Mouse (Mus musculus) midbrain, embryonic 10.5 days (tissue): ENCODE results near the gene Mettl25. TPM values are rescaled to one million over a fixed set of nuclear protein-coding genes. Genes with fewer than 3 reads are reported as not detected.

Source experiments
- DNase-seq: peaks from one replicate; pipeline ENCODE4 v3.0.0-alpha.2; 2017; ENCODE audit warnings: low spot score
- H3K27ac ChIP-seq: fragments of 300-500 bp; sonication (generic); replicated peaks from 2 replicates; pipeline ENCODE4 v1.5.1; 2016; ENCODE audit warnings: mild to moderate bottlenecking
- H3K27me3 ChIP-seq: fragments of 300-500 bp; sonication (generic); 2 replicates; pipeline ENCODE4 v1.6.1; 2016; ENCODE audit warnings: low read depth, mild to moderate bottlenecking; ENCODE audit not compliant: poor library complexity, severe bottlenecking
- H3K36me3 ChIP-seq: fragments of 300-500 bp; sonication (generic); 2 replicates; pipeline ENCODE4 v1.6.1; 2016; ENCODE audit warnings: mild to moderate bottlenecking, moderate library complexity
- H3K4me1 ChIP-seq: fragments of 300-500 bp; sonication (generic); 2 replicates; pipeline ENCODE4 v1.6.1; 2016
- H3K4me3 ChIP-seq: fragments of 300-500 bp; sonication (generic); 2 replicates; pipeline ENCODE4 v1.5.1; 2016; ENCODE audit warnings: mild to moderate bottlenecking, moderate library complexity
- H3K9me3 ChIP-seq: fragments of 300-500 bp; sonication (generic); replicated peaks from 2 replicates; pipeline ENCODE4 v1.6.1; 2016; ENCODE audit warnings: mild to moderate bottlenecking
- WGBS: fragments of 180-500 bp; shearing (Covaris S2); methylation state at CpG from one replicate; pipeline ENCODE4 v1.1.7; 2016; 5-methylcytosine and 5-hydroxymethylcytosine counted together
- polyA plus RNA-seq: library from polyadenylated mRNA; unstranded; fragments of >200 nt; fragmentation: Nextera tagmentation; extraction: Ambion mirVana; gene quantifications from 2 replicates; pipeline ENCODE4 v1.2.1, GENCODE M21; 2016

The Mettl25 gene
- polyA plus RNA-seq = 12.1 and 13.9 TPM in 2 replicates

DNA sequence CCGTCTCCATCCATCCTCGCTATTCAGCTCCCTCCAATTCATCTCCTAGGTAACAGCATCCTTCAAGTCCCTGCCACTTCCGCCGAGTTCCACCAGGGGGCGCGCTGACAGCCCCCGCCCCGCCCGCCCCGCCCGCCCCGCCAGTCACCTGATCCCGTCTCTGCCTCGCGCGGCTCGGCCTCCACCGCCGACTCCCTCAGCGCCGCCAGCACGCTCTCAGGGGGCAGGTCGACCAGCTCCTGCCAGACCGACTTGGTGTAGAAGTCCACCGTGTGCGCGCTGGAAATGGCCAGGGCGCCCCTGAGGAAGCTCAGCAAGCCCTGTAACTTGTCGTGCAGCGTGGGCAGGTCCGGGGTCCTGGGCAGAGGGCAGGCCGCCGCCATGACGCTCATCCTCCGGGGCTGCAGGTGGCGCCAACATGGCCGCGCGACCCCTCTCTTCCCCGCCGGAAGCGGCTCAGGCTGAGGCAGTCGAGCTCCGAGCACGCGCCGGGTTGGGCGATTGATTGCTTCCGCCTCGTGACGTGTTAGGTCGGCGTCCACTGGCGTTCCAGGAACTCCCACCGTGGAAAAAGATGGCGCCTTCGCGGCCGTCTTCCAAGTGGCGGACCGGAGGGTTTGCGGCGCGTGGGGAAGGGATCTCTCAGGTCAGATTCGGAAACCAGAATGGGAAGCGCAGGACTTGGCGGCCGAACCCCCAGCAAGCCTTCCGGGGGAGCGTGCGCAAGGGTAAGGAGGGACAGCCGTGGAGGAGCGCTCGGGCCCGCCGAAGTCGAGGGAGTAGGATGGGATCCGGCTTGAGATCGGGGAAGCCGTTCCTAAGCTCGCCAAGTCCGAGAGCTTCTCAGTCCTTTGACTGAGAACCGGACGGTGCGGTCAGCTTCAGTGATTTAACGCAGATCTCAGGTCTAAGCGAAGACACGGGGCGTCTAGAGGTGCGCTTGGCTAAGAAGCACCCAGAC is at the start of gene Mettl25, which contains the start of gene Ccdc59:
Gene Mettl25 (minus strand): TSS at position 453 of the 961 bp plus-strand sequence.
Gene Ccdc59 (plus strand): TSS at position 140 of the 961 bp plus-strand sequence.
- DNase-seq = peak; percentile 98
- H3K27ac ChIP-seq = peak within 1 kb of the TSS; percentile 99
- no peaks in the 10 kb centered on the region for H3K9me3 ChIP-seq
- H3K36me3 ChIP-seq = peaks cover 42% of the 10 kb centered on the region
- peak within 1 kb of the TSS; percentile 86 for H3K4me3 ChIP-seq
- H3K27me3 ChIP-seq = no peaks in the 10 kb centered on the region
- under 1% methylated on average over 90 of the region's 90 CpGs for WGBS
- H3K4me1 ChIP-seq = peaks cover 14% of the 10 kb centered on the region

DNA sequence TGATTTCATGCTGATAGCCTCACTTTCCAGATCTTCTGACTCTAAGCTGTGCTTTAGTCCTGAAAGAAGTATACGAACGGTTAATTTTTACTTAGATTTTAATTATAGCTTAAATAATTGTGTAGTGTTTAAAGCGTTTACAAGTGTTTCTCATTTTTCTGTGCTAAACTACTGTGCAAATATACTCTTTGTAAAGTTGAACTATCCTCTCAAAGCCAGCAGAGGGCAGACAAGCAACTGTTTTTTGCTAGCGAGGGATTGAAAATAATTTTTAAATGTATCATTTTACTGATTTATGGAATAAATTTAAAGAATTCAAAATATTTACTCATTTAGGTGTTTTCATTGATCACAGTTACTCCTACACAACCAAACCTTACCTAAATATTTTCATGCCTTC is 26.1 kb upstream of the Mettl25 start:
- no peak for DNase-seq
- Histone ChIP-seq H3K4me1 (no peaks in the 10 kb centered on the region), H3K36me3 (no peaks in the 10 kb centered on the region), H3K4me3 (no peak overlapping the region), H3K27me3 (no peaks in the 10 kb centered on the region), H3K9me3 (no peaks in the 10 kb centered on the region), H3K27ac (no peak overlapping the region)
- whole genome bisulfite sequencing = 49% methylated on average over 4 of the region's 4 CpGs

DNA sequence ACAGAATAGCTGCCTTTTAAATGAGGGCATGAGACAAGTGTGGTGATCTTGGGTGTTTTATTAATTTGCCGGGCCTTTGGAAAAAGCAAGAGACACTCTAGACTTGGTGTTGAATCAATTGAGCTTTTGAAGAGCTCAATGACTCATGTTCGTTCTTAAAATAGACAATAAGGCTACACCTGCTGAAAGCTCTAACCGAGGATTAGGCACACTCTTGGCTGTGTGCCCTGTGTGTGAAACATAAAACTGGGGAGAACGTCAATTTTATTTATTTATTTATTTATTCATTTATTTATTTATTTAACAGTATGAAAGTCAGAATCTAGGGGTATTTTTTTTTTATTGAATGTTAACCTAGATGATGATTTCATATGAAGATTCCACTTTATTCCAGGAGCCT is 10.0 kb upstream of the Mettl25 start:
- Histone ChIP-seq H3K27me3 (no peaks in the 10 kb centered on the region), H3K27ac (no peak overlapping the region), H3K36me3 (peaks cover 50% of the 10 kb centered on the region), H3K4me3 (no peak overlapping the region), H3K9me3 (no peaks in the 10 kb centered on the region), H3K4me1 (no peaks in the 10 kb centered on the region)
- DNase-seq = no peak
- 92% methylated on average over 4 of the region's 4 CpGs for WGBS

DNA sequence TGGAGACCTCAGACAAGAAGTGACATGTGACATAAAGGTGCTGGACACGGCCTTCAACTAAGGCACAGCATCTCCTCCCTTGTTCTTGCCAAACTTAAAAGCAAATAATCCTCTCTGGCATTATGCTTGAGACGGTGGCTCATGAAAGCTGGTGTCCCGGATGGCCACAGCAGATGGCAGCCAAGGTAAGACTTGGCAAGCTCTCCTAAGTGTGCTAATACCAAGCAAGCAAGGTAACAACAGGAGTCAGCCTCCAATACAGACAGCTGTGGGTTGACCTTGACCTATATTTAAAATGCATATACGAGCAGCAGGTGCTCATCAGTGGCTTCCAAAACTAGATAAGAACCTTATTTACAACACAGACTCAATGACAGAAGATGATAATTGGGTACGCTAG is 9.1 kb upstream of the Mettl25 start:
- Histone ChIP-seq H3K4me1 (no peaks in the 10 kb centered on the region), H3K4me3 (no peak overlapping the region), H3K9me3 (no peaks in the 10 kb centered on the region), H3K27ac (no peak overlapping the region), H3K27me3 (no peaks in the 10 kb centered on the region), H3K36me3 (peaks cover 59% of the 10 kb centered on the region)
- 90% methylated on average over 5 of the region's 5 CpGs for WGBS
- DNase-seq = no peak

DNA sequence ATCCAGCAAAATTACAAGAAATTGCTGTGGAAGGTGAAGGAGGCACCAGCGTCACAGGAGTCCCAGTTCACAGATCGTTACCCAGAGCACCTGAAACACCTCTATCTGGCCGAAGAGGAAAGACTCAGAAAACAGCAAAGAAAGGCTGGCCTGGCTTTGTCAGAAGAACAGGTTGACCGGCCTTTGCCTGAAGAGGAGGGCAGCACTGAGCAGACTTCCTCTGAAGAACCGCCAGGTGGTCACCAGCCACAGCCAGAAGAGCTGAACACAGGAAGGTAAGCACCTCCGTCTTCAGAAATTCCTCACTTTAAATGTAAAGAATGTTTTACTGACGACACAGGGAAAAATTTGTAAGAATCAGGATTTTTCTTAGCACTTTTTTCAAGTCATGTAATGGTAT is 1.4 kb upstream of the Mettl25 start:
- Histone ChIP-seq H3K9me3 (no peaks in the 10 kb centered on the region), H3K4me3 (peak overlapping the region; percentile 86; the same call in 1 of the 2 replicates), H3K27me3 (no peaks in the 10 kb centered on the region), H3K27ac (no peak overlapping the region), H3K4me1 (peaks cover 14% of the 10 kb centered on the region), H3K36me3 (peaks cover 56% of the 10 kb centered on the region)
- DNase-seq = no peak
- WGBS = 85% methylated on average over 7 of the region's 7 CpGs

DNA sequence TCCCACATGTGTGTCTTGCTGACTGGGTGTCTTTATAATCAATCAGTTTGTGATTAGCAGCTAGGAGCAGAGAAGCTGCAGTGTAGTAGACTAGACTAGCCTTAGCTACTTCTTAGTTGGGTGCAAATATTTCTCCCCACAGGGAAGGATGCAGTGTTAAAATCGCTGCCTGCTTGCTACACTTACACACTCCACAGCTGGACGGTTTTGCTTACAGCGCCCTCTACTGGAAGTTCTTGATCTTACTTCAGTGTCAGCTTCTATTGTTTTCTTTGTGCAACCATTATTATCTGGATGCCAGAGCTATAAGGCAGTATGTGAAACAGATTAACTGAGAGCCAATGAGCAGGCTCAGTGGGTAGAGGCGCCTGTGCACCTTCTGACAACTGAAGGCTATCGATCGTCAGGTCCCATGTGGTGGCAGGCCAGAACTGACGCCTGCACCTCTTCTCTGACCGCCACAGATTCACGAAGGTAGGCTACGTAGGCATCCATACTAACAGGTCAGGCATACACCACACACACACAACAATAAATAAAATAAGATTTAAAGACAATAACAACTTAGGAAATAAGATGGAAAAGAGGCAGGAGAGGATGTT is 6.5 kb downstream of the Mettl25 start:
- Histone ChIP-seq H3K4me3 (no peak overlapping the region), H3K9me3 (no peaks in the 10 kb centered on the region), H3K27me3 (no peaks in the 10 kb centered on the region), H3K36me3 (peaks cover 5% of the 10 kb centered on the region), H3K4me1 (no peaks in the 10 kb centered on the region), H3K27ac (no peak overlapping the region)
- DNase-seq = peak; percentile 23
- 63% methylated on average over 10 of the region's 10 CpGs for WGBS

DNA sequence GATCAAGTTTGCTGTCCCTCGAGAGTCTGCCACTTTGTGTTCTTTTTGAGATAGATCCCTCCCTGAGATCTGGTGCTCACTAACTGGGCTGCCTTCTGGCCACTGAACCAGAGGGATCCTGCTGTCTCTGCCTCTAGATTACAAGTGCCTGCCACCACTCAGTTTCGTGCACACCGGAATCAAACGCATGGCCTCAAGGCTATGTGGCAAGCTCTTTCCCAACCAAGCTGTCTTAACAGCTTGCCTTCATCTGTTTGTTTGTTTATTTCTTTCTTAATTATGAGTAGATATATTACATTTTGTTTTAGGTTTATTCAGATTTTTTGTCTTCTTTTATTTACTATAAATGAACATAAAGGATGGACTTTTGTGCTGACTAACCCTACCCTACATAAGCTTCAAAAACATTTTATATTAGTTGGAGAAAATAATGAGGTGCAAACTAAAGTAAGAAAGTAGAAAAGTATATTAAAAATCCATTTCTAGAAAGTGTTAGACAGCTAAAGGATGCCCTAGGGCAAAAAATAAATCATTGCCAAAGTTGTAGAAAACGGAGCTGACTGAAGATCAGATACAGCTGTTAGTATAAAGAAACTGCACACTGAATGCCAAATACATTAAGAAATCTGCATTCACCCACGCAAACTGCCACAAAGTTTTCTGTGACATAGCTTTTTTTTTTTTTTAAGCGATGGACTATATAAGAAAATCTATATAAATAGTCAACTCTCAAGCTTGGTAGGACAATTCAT is 34.7 kb downstream of the Mettl25 start:
- 91% methylated on average over 7 of the region's 7 CpGs for WGBS
- Histone ChIP-seq H3K36me3 (no peaks in the 10 kb centered on the region), H3K9me3 (no peaks in the 10 kb centered on the region)

DNA sequence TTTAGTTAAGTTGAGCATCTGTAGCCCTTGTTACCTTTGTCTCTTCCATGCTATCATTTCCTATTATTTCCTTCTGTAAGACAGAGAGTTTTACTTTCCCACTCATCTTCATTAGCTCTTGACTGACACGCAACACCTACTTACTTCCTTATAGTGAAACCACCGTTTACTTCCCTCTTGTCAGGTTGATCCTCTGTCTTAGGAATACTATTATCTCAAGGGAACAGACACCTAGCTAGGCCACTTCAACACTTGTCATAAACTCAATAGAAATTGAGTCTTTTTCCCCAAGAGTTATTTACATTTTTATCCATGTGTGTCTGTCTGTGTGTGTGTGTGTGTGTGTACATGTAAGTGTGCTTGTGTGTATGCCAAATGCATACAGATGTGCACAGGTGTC is 37.7 kb downstream of the Mettl25 start:
- no peak for DNase-seq
- Histone ChIP-seq H3K9me3 (no peaks in the 10 kb centered on the region), H3K27me3 (no peaks in the 10 kb centered on the region), H3K4me3 (no peak overlapping the region), H3K27ac (no peak overlapping the region), H3K4me1 (no peaks in the 10 kb centered on the region), H3K36me3 (no peaks in the 10 kb centered on the region)
- WGBS = 91% methylated on average over 2 of the region's 2 CpGs

More for the DNA sequence above, 34.7 kb downstream of the Mettl25 start:
- Histone ChIP-seq H3K27ac (no peak overlapping the region), H3K27me3 (no peaks in the 10 kb centered on the region), H3K4me1 (no peaks in the 10 kb centered on the region), H3K4me3 (no peak overlapping the region)
- DNase-seq = no peak

DNA sequence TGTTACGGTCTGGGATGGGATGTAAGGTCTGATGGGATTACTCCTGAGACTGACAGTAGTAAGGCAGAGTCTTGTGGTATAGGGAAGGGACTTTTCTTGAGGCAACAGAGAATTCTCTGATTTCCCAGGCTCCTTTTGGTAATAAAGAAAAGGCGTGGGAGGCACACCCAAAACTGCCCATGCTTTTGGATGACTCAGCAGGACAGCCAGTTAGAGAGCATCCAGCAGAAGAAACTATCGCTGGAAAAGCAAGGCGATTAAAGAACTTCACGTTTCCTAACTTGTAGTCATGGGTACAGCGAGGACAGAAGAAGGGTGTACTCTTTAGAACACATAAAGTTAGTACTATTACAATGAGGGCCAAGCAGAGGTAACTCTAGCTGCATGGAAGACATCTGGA is 39.0 kb downstream of the Mettl25 start:
- Histone ChIP-seq H3K27me3 (no peaks in the 10 kb centered on the region), H3K4me1 (no peaks in the 10 kb centered on the region), H3K9me3 (no peaks in the 10 kb centered on the region), H3K27ac (no peak overlapping the region), H3K4me3 (no peak overlapping the region), H3K36me3 (no peaks in the 10 kb centered on the region)
- no peak for DNase-seq
- 88% methylated on average over 6 of the region's 6 CpGs for WGBS

DNA sequence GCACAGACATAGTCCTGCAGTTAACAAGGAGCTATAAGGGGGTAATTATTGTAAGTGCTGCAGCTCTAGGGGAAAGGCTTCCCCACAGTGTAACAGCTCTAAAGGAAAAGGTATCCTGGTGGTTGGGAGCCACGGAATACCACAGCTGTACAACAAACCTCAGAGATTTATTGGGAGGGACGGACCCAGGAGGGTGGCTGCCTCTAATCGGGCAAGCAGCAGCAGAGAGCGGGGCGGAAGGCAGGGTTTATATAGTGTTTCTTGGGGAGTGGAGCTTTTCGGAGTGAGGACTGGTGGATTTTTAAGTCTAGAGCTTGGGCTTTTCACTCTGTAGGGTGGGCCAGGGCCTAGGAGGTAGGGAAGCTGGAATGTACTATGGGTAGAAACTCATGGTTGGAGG is 40.0 kb downstream of the Mettl25 start:
- no peak for DNase-seq
- 84% methylated on average over 6 of the region's 6 CpGs for WGBS

DNA sequence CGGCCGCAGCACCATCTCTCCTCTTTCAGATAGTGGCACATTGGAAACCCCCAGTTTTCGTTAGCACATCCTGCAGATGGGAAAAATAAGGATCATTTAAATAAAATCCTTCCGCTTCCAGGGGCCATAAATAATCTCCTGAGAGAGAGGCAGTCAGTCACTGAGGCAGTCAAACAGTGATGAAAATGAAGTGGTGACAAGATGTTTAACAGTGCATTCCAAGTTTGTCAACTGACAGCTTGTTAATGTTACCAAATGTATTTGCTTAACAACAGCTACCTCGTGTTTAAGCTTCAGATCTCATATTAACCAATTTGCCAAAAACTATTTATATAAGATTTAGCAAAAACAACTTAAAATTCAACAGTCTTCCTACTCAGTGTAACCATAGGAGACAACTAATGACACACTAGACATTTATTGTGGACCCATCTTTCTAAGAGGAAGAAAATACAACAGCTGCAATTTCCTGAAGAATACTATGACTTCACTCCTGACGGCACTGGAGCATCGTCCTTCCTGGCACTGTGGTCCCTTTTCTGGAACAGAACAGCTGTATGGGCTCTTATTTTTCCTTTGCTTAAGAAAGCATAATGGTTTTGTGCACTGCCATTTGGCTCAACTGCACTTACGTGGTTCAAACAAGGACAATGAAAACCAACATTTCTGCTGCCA is 43.8 kb downstream of the Mettl25 start:
- Histone ChIP-seq H3K4me3 (no peak overlapping the region), H3K27me3 (no peaks in the 10 kb centered on the region), H3K9me3 (no peaks in the 10 kb centered on the region), H3K36me3 (peaks cover 15% of the 10 kb centered on the region), H3K27ac (no peak overlapping the region), H3K4me1 (no peaks in the 10 kb centered on the region)
- no peak for DNase-seq
- WGBS = 89% methylated on average over 8 of the region's 8 CpGs

More for the DNA sequence above, 40.0 kb downstream of the Mettl25 start:
- no peaks in the 10 kb centered on the region for H3K27me3 ChIP-seq
- no peak overlapping the region for H3K27ac ChIP-seq
- no peaks in the 10 kb centered on the region for H3K9me3 ChIP-seq
- H3K4me1 ChIP-seq = no peaks in the 10 kb centered on the region
- no peak overlapping the region for H3K4me3 ChIP-seq
- 0 out of 2 replicates have a peak, but pooled peaks cover under 1% of the 10 kb centered on the region for H3K36me3 ChIP-seq
